Mouse (Mus musculus): Measurements from ENCODE around the gene Mex3a. TPM values are rescaled to one million over a fixed set of nuclear protein-coding genes. Genes with fewer than 3 reads are reported as not detected.

Gene Mex3a
- polyA plus RNA-seq, 1 experiment: 0.84 TPM

DNA sequence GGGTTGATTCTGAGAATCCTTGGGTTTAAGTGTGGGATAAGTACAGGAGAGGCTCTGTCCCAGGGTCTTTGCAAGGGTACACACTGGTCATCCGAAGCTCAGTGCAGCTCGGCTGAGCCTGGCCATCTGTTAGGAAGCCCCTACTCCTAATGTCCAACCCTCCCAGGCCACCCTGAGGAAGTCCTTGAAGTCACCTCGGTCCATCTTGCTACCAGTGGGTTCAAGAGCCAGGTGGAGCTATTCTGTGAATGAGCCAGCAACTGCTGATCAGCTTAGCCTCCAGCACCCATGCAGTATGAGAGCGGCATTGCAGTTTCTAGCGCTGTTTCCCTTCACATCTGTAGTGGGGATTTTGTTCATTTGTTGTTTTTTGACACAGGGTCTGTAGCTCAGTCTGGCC lies 7.9 kb downstream of the Mex3a start:
- Histone ChIP-seq H3K4me1 (ENCODE audit: control insufficient read depth, insufficient read depth, low read length) (peaks cover 4% of the 10 kb centered on the region; the same call in 1 of the 2 replicates), H3K4me3 (replicated peaks; ENCODE audit: extremely low read depth, low read depth, low read length) (no peak overlapping the region)
- 70% methylated on average over 5 of the region's 5 CpGs for WGBS
- no peak for DNase-seq
- TF ChIP-seq CTCF (IDR thresholded peaks at IDR 0.05; ENCODE audit: insufficient read depth, low read length) (no peak), POLR2A (IDR thresholded peaks at IDR 0.05; ENCODE audit: borderline replicate concordance, extremely low read depth, low read depth, low read length) (no peak)

GRCm38 (mm10) chr3:88541622-88542401 lies 9.6 kb downstream of the Mex3a start:
- 76% methylated on average over 7 of the region's 7 CpGs for WGBS
- no peak for TF ChIP-seq CTCF (IDR thresholded peaks at IDR 0.05; ENCODE audit: insufficient read depth, low read length)
- no peak for TF ChIP-seq POLR2A (IDR thresholded peaks at IDR 0.05; ENCODE audit: borderline replicate concordance, extremely low read depth, low read depth, low read length)
- Histone ChIP-seq H3K4me1 (ENCODE audit: control insufficient read depth, insufficient read depth, low read length) (peaks cover 2% of the 10 kb centered on the region; the same call in 1 of the 2 replicates), H3K4me3 (replicated peaks; ENCODE audit: extremely low read depth, low read depth, low read length) (no peak overlapping the region)
- DNase-seq: no peak

- no peak for DNase-seq
- no peak for TF ChIP-seq POLR2A (IDR thresholded peaks at IDR 0.05; ENCODE audit: borderline replicate concordance, extremely low read depth, low read depth, low read length)
- no peak for TF ChIP-seq CTCF (IDR thresholded peaks at IDR 0.05; ENCODE audit: insufficient read depth, low read length)
- no peaks in the 10 kb centered on the region for H3K4me1 ChIP-seq (ENCODE audit: control insufficient read depth, insufficient read depth, low read length)
- no peak overlapping the region for H3K4me3 ChIP-seq (replicated peaks; ENCODE audit: extremely low read depth, low read depth, low read length)
- 65% methylated on average over 4 of the region's 4 CpGs for WGBS
Measured at GRCm38 (mm10) chr3:88542486-88542885, 10.3 kb downstream of the Mex3a start.

DNA sequence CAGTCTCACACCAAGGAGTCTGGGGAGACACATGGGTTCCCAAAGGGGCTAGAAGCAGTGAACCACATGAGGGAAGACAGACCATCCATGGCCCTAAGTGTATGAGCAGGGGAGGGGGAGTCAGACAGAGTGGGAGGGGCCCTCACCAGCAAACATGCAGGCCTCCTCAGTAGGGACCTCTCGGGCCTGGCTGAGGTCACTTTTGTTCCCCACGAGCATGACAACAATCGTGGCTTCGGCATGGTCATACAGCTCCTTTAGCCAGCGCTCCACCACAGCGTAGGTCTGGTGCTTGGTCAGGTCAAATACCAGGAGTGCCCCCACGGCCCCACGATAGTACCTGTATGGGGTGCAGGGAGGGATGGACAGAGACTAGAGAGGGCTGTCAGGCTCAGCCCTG lies 11.0 kb downstream of the Mex3a start:
- Histone ChIP-seq H3K4me1 (ENCODE audit: control insufficient read depth, insufficient read depth, low read length) (no peaks in the 10 kb centered on the region), H3K4me3 (replicated peaks; ENCODE audit: extremely low read depth, low read depth, low read length) (no peak overlapping the region)
- no peak for DNase-seq
- TF ChIP-seq POLR2A (IDR thresholded peaks at IDR 0.05; ENCODE audit: borderline replicate concordance, extremely low read depth, low read depth, low read length) (no peak), CTCF (IDR thresholded peaks at IDR 0.05; ENCODE audit: insufficient read depth, low read length) (no peak)
- WGBS: 79% methylated on average over 8 of the region's 8 CpGs

- H3K4me3 ChIP-seq (replicated peaks; ENCODE audit: extremely low read depth, low read depth, low read length): no peak overlapping the region
- TF ChIP-seq POLR2A (IDR thresholded peaks at IDR 0.05; ENCODE audit: borderline replicate concordance, extremely low read depth, low read depth, low read length) (no peak), CTCF (IDR thresholded peaks at IDR 0.05; ENCODE audit: insufficient read depth, low read length) (no peak)
- H3K4me1 ChIP-seq (ENCODE audit: control insufficient read depth, insufficient read depth, low read length): no peaks in the 10 kb centered on the region
- no peak for DNase-seq
- WGBS: 51% methylated on average over 5 of the region's 5 CpGs
Measured at GRCm38 (mm10) chr3:88543651-88544410, 11.6 kb downstream of the Mex3a start.

DNA sequence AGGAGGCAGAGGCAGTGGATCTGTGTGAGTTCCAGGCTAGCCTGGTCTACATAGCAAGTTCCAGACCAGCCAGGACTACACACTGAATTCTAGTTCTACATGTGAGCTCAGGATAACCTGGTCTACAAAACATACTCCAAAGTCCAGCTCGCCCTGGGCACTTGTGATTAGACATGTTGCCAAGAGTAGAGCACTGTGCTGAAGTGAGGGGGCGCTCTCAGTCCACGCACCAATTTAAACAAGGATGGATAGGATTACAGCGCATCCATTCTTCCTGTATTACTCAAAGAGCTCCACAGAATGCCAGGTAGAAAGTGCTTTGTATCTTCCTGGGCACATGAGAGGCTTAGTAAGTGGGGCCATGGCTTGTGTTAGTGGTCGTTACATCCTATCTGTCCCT lies 12.3 kb downstream of the Mex3a start:
- TF ChIP-seq CTCF (IDR thresholded peaks at IDR 0.05; ENCODE audit: insufficient read depth, low read length) (peak; percentile 55; the same call in 1 of the 2 replicates), POLR2A (IDR thresholded peaks at IDR 0.05; ENCODE audit: borderline replicate concordance, extremely low read depth, low read depth, low read length) (no peak)
- Histone ChIP-seq H3K4me3 (replicated peaks; ENCODE audit: extremely low read depth, low read depth, low read length) (no peak overlapping the region), H3K4me1 (ENCODE audit: control insufficient read depth, insufficient read depth, low read length) (no peaks in the 10 kb centered on the region)
- DNase-seq: no peak
- WGBS: 37% methylated on average over 5 of the region's 5 CpGs

GRCm38 (mm10) chr3:88544955-88545591 lies 12.9 kb downstream of the Mex3a start:
- H3K4me1 ChIP-seq (ENCODE audit: control insufficient read depth, insufficient read depth, low read length): no peaks in the 10 kb centered on the region
- no peak overlapping the region for H3K4me3 ChIP-seq (replicated peaks; ENCODE audit: extremely low read depth, low read depth, low read length)
- no peak for DNase-seq
- WGBS: 65% methylated on average over 20 of the region's 20 CpGs
- no peak for TF ChIP-seq POLR2A (IDR thresholded peaks at IDR 0.05; ENCODE audit: borderline replicate concordance, extremely low read depth, low read depth, low read length)
- no peak for TF ChIP-seq CTCF (IDR thresholded peaks at IDR 0.05; ENCODE audit: insufficient read depth, low read length)

- no peak for TF ChIP-seq CTCF (IDR thresholded peaks at IDR 0.05; ENCODE audit: insufficient read depth, low read length)
- TF ChIP-seq POLR2A (IDR thresholded peaks at IDR 0.05; ENCODE audit: borderline replicate concordance, extremely low read depth, low read depth, low read length): no peak
- H3K4me3 ChIP-seq (replicated peaks; ENCODE audit: extremely low read depth, low read depth, low read length): no peak overlapping the region
- H3K4me1 ChIP-seq (ENCODE audit: control insufficient read depth, insufficient read depth, low read length): peaks cover 3% of the 10 kb centered on the region
- WGBS: 59% methylated on average over 6 of the region's 6 CpGs
- DNase-seq: no peak
Measured at GRCm38 (mm10) chr3:88546674-88547418, 14.7 kb downstream of the Mex3a start.

Data from lung, adult 2 months (tissue).